Mouse (Mus musculus) gastrocnemius, postnatal 4 days (tissue): ENCODE measurements at regions not wholly inside any gene's neighbourhood (a gene's known extent, or its start where the extent isn't known, plus 50 kb on each side); places are given as distances from the start of the nearest gene placed in this dataset.

Source experiments
- DNase-seq, 2 experiments: peaks; one replicate each; pipeline ENCODE4 v3.0.0; 2021 to 2022; ENCODE audit warnings: low spot score in 2 of 2, mixed read lengths in 2 of 2

GRCm38 (mm10) chr17:64382894-64383293 lies 51.2 kb upstream of the Pja2 start:
- no peak for DNase-seq

GRCm38 (mm10) chr17:64383600-64383999 lies 51.9 kb upstream of the Pja2 start:
- DNase-seq, result no peak

GRCm38 (mm10) chr17:64390349-64390748 lies 58.6 kb upstream of the Pja2 start:
- DNase-seq, result no peak

GRCm38 (mm10) chr17:64397254-64397897 lies 65.7 kb upstream of the Pja2 start:
- no peak for DNase-seq

GRCm38 (mm10) chr17:64398114-64398692 lies 66.5 kb upstream of the Pja2 start:
- no peak for DNase-seq

GRCm38 (mm10) chr17:64398708-64399107 lies 67.0 kb upstream of the Pja2 start:
- no peak for DNase-seq

- no peak for DNase-seq
Observed at GRCm38 (mm10) chr17:64406742-64407254, 75.1 kb upstream of the Pja2 start.

- DNase-seq, result no peak
Observed at GRCm38 (mm10) chr17:64407255-64408011, 75.7 kb upstream of the Pja2 start.

- no peak for DNase-seq
Observed at GRCm38 (mm10) chr17:64425811-64426210, 94.1 kb upstream of the Pja2 start.

GRCm38 (mm10) chr17:64426536-64426935 lies 94.8 kb upstream of the Pja2 start:
- DNase-seq, result no peak

- no peak for DNase-seq
Observed at GRCm38 (mm10) chr17:64439571-64439970, 107.9 kb upstream of the Pja2 start.

GRCm38 (mm10) chr17:64454736-64455135 lies 123.0 kb upstream of the Pja2 start:
- DNase-seq, result no peak

GRCm38 (mm10) chr17:64466273-64466672 lies 134.3 kb upstream of the Man2a1 start:
- no peak for DNase-seq

- DNase-seq, result no peak
Observed at GRCm38 (mm10) chr17:64466746-64467145, 133.8 kb upstream of the Man2a1 start.

- DNase-seq, result no peak
Observed at GRCm38 (mm10) chr17:64467297-64467696, 133.2 kb upstream of the Man2a1 start.

GRCm38 (mm10) chr17:64469754-64470400 lies 130.7 kb upstream of the Man2a1 start:
- no peak for DNase-seq

- no peak for DNase-seq
Observed at GRCm38 (mm10) chr17:64480607-64481038, 119.9 kb upstream of the Man2a1 start.

- DNase-seq, result no peak
Observed at GRCm38 (mm10) chr17:64484835-64485234, 115.7 kb upstream of the Man2a1 start.

GRCm38 (mm10) chr17:64489769-64490335 lies 110.7 kb upstream of the Man2a1 start:
- no peak for DNase-seq

GRCm38 (mm10) chr17:64490664-64491063 lies 109.9 kb upstream of the Man2a1 start:
- DNase-seq, result no peak

- no peak for DNase-seq
Observed at GRCm38 (mm10) chr17:64491922-64492353, 108.6 kb upstream of the Man2a1 start.
